Mouse (Mus musculus) spleen, adult 12 weeks (tissue): ENCODE data around the gene Gm4175.
"Not testable (repeated sequence)": the region's sequence is repeated elsewhere in the genome, so short reads cannot be mapped to it uniquely, and the experiment has no call there.

ENCODE experiments used
- DNase-seq: peaks from one replicate; pipeline ENCODE4 v3.0.0; 2022; ENCODE audit warnings: low spot score

Gm4175 gene

GRCm38 (mm10) chr7:21761375-21761774 is at the start of gene Gm4175:
Gene Gm4175, minus strand, starts transcription at chr7:21761475.
- DNase-seq = not testable (repeated sequence)

- not testable (repeated sequence) for DNase-seq
Measured at GRCm38 (mm10) chr7:21796628-21797027, 35.4 kb upstream of the Gm4175 start, which contains the start of gene Gm4177. Gene Gm4177, minus strand, starts transcription at chr7:21796728.
